In the genomic region with DNA sequence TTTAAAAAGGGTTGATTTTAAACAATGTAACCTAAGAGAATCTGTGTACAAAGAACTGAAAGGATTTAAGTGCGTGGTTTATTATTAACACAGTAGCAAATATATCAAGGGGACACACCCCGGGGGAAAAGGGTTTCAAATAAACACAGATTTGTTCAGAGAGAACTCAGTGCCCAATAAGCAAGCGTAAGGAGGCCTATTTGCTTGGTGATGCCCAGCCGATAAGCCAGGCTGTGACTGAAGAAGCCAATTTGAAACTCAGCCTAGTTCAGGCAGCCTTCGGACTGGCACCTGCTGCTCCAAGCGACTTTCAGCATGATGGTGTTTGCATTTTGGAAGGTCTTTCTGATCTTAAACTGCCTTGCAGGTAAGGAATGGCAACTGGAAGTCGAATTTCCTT, we compare ENCODE assay signal across 33 mouse cellular contexts. TPM values are rescaled to one million over a fixed set of nuclear protein-coding genes. Genes with fewer than 3 reads are reported as not detected.
DNase-seq lines count a peak whose midpoint lies in the region; ATAC-seq and TF ChIP-seq lines count a peak whose summit lies in the region.
"Had no signal": no experiment of that assay in that cellular context is flagged by ENCODE, and none has a peak within 500 bp of the region (broad histone marks: within the 10 kb centered on the region; RNA-seq: fewer than 3 reads in every experiment).

A gene (plus strand): TSS at position 249 of the 400 bp plus-strand sequence.

- 55% methylated on average over 7 of the region's 7 CpGs for WGBS in stomach, embryonic 15.5 days

- H3K27ac ChIP-seq in testis, adult 2 months (ENCODE audit: control insufficient read depth, insufficient read depth, low read depth, low read length): no peak within 1 kb of the TSS
- H3K27ac ChIP-seq in stomach, embryonic 15.5 days: no peak within 1 kb of the TSS
- H3K27ac ChIP-seq: embryonic facial prominence, embryonic 10.5 days; embryonic facial prominence, embryonic 13.5 days; forebrain, embryonic 12.5 days; forebrain, embryonic 15.5 days; heart, adult 2 months; heart, embryonic 10.5 days; heart, embryonic 13.5 days; hindbrain, embryonic 12.5 days; hindbrain, embryonic 15.5 days had no signal

- no peak for TF ChIP-seq POLR2A in testis, adult 2 months (IDR thresholded peaks at IDR 0.05; ENCODE audit: control insufficient read depth, low read depth, low read length)

- H3K4me2 ChIP-seq in stomach, embryonic 15.5 days: no peak within 1 kb of the TSS
- H3K4me2 ChIP-seq: embryonic facial prominence, embryonic 13.5 days; forebrain, embryonic 12.5 days; forebrain, embryonic 15.5 days; heart, embryonic 13.5 days; hindbrain, embryonic 12.5 days; hindbrain, embryonic 15.5 days had no signal

- no peak within 1 kb of the TSS for H3K4me3 ChIP-seq in testis, adult 2 months (ENCODE audit: control insufficient read depth, low read depth, low read length)
- H3K4me3 ChIP-seq in stomach, embryonic 15.5 days (replicated peaks): no peak within 1 kb of the TSS; the same call in 1 of the 2 replicates
- H3K4me3 ChIP-seq: embryonic facial prominence, embryonic 10.5 days; embryonic facial prominence, embryonic 13.5 days; erythroblast, embryonic 14.5 days; forebrain, embryonic 12.5 days; forebrain, embryonic 15.5 days; heart, adult 2 months; heart, embryonic 10.5 days; heart, embryonic 13.5 days; hindbrain, embryonic 12.5 days; hindbrain, embryonic 15.5 days had no signal

- H3K9ac ChIP-seq in stomach, embryonic 15.5 days: no peak within 1 kb of the TSS
- H3K9ac ChIP-seq: embryonic facial prominence, embryonic 13.5 days; forebrain, embryonic 12.5 days; forebrain, embryonic 15.5 days; heart, embryonic 13.5 days; hindbrain, embryonic 12.5 days; hindbrain, embryonic 15.5 days had no signal

- no peak for TF ChIP-seq CTCF in testis, adult 2 months (IDR thresholded peaks at IDR 0.05; ENCODE audit: control insufficient read depth, insufficient read depth, insufficient replicate concordance, low read depth, low read length)

- H3K4me1 ChIP-seq in testis, adult 2 months (ENCODE audit: control insufficient read depth, insufficient read depth, low read length): no peaks in the 10 kb centered on the region
- no peaks in the 10 kb centered on the region for H3K4me1 ChIP-seq in stomach, embryonic 15.5 days
- H3K4me1 ChIP-seq: embryonic facial prominence, embryonic 10.5 days; embryonic facial prominence, embryonic 13.5 days; forebrain, embryonic 12.5 days; forebrain, embryonic 15.5 days; heart, embryonic 10.5 days; heart, embryonic 13.5 days; hindbrain, embryonic 12.5 days; hindbrain, embryonic 15.5 days had no signal

- DNase-seq in testis, postnatal 10 days (ENCODE audit: low spot score): no peak
- DNase-seq in testis, postnatal 14 days (ENCODE audit: low spot score): peak; percentile 25
- no peak for DNase-seq in kidney, postnatal 10 days
- DNase-seq in thymus, postnatal 36 days: no peak
- DNase-seq: adrenal gland, adult 8-10 months; adrenal gland, postnatal 25 days; cerebellum, adult 11-12 months; cerebellum, adult 8-10 months; cerebellum, postnatal 10 days; cerebellum, postnatal 36 days; embryo, embryonic 11 days; gastrocnemius, postnatal 10 days; gastrocnemius, postnatal 36 days; heart, adult 2 months; heart, postnatal 14 days; heart, postnatal 4 days had no signal

- H3K27me3 ChIP-seq in testis, adult 2 months (ENCODE audit: control insufficient read depth, insufficient read depth, low read length): no peaks in the 10 kb centered on the region
- H3K27me3 ChIP-seq in stomach, embryonic 15.5 days (replicated peaks): 0 out of 2 replicates have a peak, but pooled peaks cover 4% of the 10 kb centered on the region
- H3K27me3 ChIP-seq: forebrain, embryonic 15.5 days had no signal

- H3K9me3 ChIP-seq in stomach, embryonic 15.5 days: no peaks in the 10 kb centered on the region
- H3K9me3 ChIP-seq: embryonic facial prominence, embryonic 10.5 days; embryonic facial prominence, embryonic 13.5 days; forebrain, embryonic 12.5 days; forebrain, embryonic 15.5 days; heart, embryonic 10.5 days; heart, embryonic 13.5 days; hindbrain, embryonic 12.5 days; hindbrain, embryonic 15.5 days had no signal

- ATAC-seq in stomach, embryonic 15.5 days (ENCODE audit: insufficient read depth, low FRiP score, low read depth): peak; percentile 60; the same call in 1 of the 2 replicates
- ATAC-seq: activated CD4-positive, CD25-positive, alpha-beta regulatory T cell, adult 4 months; CD4-positive, CD25-positive, alpha-beta regulatory T cell, adult 4 months; forebrain, embryonic 15.5 days had no signal

- no peaks in the 10 kb centered on the region for H3K36me3 ChIP-seq in testis, adult 2 months (ENCODE audit: control insufficient read depth, insufficient read depth, low read length)
- no peaks in the 10 kb centered on the region for H3K36me3 ChIP-seq in stomach, embryonic 15.5 days
- H3K36me3 ChIP-seq: embryonic facial prominence, embryonic 10.5 days; embryonic facial prominence, embryonic 13.5 days; forebrain, embryonic 12.5 days; forebrain, embryonic 15.5 days; heart, embryonic 10.5 days; heart, embryonic 13.5 days; hindbrain, embryonic 12.5 days; hindbrain, embryonic 15.5 days had no signal

RNA-seq across cellular contexts. Expression of the gene that starts here (rescaled TPM):
- 81.9 and 105 TPM in 2 replicates for polyA plus RNA-seq in testis, adult 2 months (2012; rRNA removed)
- polyA plus RNA-seq in stomach, embryonic 15.5 days (2015; fragmentation: Nextera tagmentation; extraction: Ambion mirVana): 27.9 and 30.5 TPM in 2 replicates
- polyA plus RNA-seq: activated CD4-positive, CD25-positive, alpha-beta regulatory T cell, adult 4 months; brain, embryonic 14.5 days; C2C12; CD4-positive, CD25-positive, alpha-beta regulatory T cell, adult 4 months; cortical plate, adult 2 months; embryonic facial prominence, embryonic 10.5 days; embryonic facial prominence, embryonic 13.5 days; erythroblast, embryonic 14.5 days; forebrain, embryonic 12.5 days; forebrain, embryonic 15.5 days; heart, embryonic 10.5 days; heart, embryonic 16.5 days; hindbrain, embryonic 12.5 days; hindbrain, embryonic 15.5 days had no signal
